In genomic region chr19:44983366-44983765, GRCm38 (mm10) we compare ENCODE assay signal across 1 mouse cellular context.
TF ChIP-seq lines count a peak whose summit lies in the region.

No protein-coding gene starts in this region.

TF ChIP-seq in MEL, 35 proteins besides CTCF, POLR2A, EP300 and RAD21:
- TF ChIP-seq ZNF384 (IDR thresholded peaks at IDR 0.05; ENCODE audit: low read depth, low read length): 0 out of 2 replicates have a peak, but pooled peaks have one; percentile 1
- TF ChIP-seq KAT2A (conservative IDR thresholded peaks at IDR 0.05; ENCODE audit: low read depth, low read length): no peak
